Mouse (Mus musculus): ENCODE measurements around the gene Hoxd12.

DNA sequence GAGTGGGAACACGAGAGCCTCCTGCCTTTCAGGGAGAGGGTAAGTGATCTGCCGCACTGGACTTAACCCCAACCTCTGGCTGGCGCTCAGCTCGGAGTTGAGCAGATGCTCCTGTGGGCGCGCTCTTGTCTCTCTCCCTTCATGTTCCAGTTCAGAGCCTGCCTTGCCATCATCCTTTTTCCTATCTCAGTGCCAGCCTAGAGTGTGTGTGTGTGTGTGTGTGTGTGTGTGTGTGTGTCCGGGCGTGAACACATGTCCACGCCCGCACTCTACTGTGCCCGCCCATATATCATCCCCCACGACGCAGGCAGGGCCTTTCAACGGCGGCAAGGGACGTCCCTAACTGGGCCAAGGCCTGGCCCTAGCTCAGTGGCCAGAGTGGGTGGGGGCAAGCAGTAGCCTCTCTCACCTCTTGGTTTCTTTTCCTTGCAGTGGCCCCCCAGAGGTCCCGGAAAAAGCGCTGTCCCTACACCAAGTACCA is 8.7 kb downstream of the Hoxd12 start:
- TF ChIP-seq POLR2A (IDR thresholded peaks at IDR 0.05; ENCODE audit: borderline replicate concordance, extremely low read depth, low read depth, low read length) (no peak), CTCF (IDR thresholded peaks at IDR 0.05; ENCODE audit: insufficient read depth, low read length) (no peak)
